Mouse (Mus musculus) liver (tissue): ENCODE measurements around the gene Gemin5.

Experiments used
- DNase-seq: peaks from one replicate; pipeline ENCODE4 v3.0.0-alpha.2; 2020; ENCODE audit warnings: mixed read lengths

The Gemin5 gene

DNA sequence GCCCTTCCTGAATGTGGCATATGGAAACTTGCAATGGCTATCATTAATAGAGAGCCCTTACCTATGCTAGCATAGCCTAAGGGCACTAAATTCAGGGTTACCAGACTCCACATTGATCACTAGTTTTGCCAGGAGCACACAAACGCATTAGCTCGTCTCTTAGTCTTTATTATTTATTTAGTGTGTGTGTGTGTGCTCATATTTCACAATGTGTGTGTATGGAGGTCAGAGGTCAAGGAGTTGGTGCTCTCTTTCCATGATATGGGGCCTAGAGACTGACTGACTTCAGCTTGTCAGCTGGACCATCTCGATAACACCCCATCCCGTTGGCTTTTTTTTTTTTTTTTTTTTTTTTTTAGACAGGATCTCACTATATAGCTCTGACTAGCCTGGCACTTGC, 1.3 kb upstream of the Gemin5 start:
- DNase-seq, result no peak

DNA sequence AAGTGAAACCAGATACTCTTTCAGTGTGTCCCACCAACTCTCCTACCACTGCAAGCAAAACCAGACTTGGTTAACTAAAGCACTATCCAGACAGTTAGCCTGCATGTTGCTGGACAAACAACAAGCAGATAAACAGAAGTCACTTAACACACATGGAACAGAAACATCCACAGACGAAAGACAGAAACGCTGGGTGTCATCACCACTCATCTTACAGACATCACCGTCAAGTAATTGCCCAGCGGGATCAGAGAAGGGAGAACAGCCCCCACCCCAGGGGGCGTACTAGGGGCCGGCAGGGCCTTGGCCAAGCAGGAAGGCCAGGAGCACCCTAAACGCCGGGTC, 545 bp downstream of the Gemin5 start:
- no peak for DNase-seq

DNA sequence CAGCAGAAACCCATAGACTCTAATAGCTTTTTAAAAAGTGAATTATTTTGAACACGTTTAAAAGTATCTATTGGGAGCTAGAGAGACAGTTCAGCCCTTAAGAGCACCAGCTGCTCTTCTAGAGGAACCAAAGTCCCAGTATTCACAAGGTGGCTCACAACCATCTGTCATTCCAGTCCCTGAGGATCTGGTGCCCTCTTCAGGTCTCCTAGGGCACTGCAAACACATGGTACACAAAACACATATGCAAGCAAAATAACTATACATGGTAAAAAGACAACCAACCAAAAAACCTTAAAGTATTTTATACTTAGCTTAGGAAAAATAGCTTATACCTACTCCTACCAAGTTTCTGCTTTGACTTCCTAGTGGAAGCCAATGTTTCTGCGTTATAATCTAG, 3.3 kb downstream of the Gemin5 start:
- peak; percentile 13 for DNase-seq

DNA sequence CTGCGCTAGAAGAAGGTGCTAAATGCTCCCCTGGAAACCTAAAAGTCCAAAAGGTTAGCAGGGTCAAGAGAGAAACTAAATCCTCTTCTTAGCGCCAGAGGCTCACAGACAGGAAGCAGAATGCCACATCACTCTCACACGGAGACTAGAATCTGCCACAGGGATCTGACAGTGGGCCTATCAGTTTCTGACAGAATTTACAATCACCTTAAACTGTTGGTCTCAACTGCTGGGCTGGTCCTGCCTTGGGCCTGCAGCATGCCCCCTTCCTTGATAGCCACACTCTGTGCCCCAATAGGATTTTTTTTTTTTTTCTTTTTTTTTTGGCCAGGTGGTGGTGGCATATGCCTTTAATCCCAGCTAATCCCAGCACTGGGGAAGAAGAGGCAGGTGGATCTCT, 11.5 kb downstream of the Gemin5 start:
- DNase-seq, result no peak

DNA sequence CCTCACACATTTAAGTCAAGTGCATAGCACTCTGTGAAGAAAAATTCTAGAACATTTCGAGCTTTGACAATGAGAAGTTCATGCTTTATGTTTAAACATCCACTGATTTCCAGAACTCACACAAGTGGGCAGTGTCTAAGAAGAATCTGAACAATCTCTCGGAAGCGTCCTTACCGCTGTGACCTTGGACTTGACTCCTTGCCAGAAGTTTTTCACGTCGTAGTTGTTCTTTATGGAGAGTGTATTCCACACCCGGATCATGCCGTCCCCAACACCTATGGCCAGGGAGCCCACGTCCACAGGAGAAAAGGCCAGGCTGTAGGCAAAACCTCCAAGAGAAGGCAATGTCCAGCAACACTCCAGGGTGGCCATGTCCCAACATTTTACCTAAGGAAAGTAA, 12.9 kb downstream of the Gemin5 start:
- DNase-seq, result no peak

DNA sequence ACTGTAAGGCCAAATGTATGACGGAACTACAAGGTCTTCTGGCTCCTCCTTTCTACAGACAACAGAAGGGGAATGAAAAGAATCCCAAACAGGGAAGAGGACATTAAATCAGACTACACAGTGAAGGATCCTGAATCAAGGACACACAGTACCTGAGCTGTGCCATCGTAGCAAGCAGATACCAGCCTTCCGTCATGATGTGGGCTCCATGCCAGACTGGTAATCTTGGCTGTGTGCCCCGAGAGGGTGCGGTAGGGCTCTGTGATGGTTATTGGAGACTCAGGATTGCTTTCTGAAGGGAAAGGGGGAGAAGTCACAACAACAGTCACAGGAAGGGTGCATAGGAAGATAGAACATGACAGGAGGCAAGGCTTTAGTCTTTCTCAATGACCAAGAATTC, 22.1 kb downstream of the Gemin5 start:
- no peak for DNase-seq

- DNase-seq, result no peak
These were observed 24.5 kb downstream of the Gemin5 start for GRCm38 (mm10) chr11:58143704-58144426.

- no peak for DNase-seq
These were observed 28.9 kb downstream of the Gemin5 start for GRCm38 (mm10) chr11:58139466-58139865.

DNA sequence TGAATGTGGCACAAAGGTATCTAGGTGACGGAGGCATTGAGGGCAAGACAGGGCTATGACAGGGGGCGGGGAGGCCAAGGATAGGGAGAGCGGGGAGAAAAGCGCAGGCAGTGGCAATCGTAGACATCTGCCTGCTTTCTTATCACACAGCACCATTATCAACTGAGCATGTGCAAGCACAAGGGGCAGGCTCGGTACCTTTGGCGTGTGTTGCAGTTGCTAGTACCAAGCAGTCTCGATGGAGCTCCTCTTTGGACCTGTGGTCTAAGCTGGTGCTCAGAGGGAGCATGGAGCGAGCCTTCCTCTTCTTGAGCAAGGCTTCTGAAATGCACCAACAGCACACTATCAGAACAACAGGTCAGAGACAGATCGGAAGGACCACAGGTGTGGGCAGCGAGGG, 29.5 kb downstream of the Gemin5 start:
- no peak for DNase-seq

- DNase-seq, result no peak
These were observed 31.7 kb downstream of the Gemin5 start for GRCm38 (mm10) chr11:58136677-58137076.

GRCm38 (mm10) chr11:58135296-58135695, 33.0 kb downstream of the Gemin5 start:
- DNase-seq, result no peak

DNA sequence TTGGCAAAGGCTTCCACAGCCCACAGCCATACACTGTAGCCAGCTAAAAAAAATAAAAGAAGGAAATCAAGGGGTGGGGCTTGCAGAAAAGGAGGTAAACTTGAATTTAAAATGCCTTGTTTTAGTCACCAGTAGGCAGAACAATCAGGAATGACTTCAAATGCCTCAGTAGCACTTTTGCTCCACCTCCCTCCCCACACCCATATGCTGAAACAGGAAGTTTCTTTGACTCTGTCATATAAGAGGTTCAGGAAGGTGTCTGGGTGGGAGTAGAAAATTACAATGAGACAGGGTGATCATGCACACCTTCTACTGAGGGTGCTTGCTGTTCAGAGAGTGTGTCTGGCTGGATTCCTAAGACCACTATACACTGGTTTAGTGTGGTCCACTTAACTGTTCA, 33.5 kb downstream of the Gemin5 start:
- no peak for DNase-seq

DNA sequence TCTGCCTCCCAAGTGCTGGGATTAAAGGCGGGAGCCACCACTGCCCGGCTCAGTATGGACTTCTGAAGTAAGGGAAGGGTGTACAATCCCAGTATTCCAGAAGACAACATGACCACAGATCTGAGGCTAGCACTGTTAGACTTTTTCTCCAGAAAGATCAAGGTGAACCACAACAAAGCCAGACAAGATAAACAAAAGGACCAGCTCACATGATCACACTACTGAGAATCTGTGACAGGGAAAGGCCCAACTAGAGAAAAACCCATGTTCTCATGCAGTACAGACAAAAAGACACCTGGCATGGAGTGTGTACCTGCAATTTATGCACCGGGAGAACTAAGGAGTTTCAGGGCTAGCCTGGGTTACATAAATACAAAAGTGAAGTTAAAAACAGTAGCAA, 36.3 kb downstream of the Gemin5 start:
- no peak for DNase-seq

DNA sequence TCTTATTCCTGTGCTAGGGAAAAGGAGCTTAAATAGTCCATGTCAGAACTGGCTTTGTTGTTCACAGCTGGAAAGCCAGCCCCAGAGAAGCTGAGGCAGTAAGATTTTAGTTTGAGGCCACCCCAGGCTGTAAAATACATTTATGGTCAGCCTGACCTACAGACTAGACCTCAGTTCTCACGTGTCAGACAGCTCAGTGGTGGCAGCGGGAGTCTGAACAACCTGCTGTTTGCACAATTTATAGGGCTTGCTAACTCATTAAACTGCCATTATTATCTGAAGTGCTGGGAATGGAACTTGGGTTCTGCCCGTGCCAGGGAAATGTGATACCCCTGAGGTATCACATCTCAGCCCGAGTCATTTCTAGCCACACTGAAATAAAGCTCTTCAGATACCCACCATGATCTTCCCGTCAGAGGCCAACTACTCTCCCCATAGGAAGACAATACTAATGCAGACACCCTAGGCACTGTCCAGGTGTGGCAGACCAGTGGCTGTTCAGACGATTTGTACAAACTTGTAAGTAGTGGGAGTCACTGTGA, 39.0 kb downstream of the Gemin5 start:
- DNase-seq, result no peak

DNA sequence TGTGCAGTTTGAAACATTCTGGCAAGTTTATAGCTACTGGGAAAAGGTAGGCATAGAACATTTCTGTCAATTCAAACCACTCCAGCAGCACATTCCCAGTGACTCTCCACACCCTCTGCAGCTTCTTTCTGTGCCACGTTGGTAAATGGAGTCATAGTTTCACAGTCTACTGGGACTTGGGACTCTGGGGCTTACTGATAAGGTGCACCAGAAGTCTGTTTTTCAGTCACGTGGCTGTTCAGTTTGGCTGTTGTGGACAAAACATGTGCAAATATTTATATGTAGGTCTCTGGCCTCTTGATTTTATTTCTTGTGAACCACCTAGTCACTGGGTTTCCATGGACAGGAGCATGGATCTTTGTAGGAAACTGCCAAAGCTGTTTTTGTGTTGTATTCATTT, 40.8 kb downstream of the Gemin5 start:
- DNase-seq, result peak; percentile 51

GRCm38 (mm10) chr11:58126397-58127160, 41.8 kb downstream of the Gemin5 start:
- DNase-seq, result peak; percentile 12

DNA sequence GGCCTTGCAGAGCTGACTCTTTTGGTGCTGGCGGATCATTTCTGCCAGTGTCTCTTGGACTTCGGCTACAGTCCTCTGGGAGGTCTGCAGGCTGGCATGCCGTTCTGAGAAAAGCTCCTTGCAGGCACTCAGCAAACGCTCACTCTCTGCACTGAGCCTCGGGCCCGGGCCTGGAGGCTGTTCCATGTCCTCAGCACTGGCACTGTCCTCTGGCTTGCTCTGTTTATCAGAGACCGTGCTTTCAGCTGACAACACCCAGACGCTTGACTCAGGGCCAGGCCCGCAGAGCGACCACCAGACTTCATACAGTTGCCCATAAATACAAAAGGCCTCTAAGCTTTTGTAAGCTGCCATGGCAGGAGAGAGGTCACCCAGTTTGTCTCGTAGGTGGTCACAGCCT, 43.3 kb downstream of the Gemin5 start:
- no peak for DNase-seq

DNA sequence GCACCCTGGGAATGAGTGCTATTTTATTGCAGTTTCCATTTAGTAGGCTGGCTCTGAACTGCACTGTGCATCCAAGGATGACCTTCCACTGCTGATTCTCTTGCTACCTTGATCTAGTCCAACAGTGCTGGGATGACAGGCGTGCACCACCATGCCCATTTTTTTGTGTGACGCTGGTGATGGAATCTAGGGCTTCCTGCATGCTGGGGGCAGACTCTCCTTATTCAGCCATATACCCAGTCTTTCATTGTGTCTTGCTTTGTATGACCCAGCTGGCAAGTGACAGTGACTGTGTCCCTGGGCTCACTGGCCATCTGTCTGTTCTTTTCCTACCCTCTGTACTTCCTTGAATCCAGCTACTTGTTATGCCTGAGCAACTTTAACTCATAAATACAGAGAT, 44.6 kb downstream of the Gemin5 start:
- DNase-seq, result no peak

DNA sequence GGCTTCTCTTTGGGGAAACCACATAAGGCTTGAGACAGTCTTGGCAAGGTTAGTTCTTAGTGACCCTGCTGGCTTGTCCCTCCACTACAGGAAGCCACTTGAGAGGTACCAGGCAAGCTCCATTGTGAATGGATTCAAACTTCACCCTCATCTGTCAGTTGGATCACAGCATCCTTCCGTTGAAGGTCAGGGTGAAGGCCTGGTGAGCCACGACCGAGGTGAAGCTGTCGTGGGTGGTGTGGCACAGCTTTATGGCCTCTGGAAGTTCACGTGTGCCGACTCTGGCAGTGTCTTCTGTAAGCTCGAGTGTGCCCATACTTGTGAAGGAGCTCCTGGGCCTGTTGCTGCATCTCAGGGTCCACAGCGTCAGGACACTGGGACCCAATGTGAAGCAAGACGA, 47.0 kb downstream of the Gemin5 start:
- no peak for DNase-seq

DNA sequence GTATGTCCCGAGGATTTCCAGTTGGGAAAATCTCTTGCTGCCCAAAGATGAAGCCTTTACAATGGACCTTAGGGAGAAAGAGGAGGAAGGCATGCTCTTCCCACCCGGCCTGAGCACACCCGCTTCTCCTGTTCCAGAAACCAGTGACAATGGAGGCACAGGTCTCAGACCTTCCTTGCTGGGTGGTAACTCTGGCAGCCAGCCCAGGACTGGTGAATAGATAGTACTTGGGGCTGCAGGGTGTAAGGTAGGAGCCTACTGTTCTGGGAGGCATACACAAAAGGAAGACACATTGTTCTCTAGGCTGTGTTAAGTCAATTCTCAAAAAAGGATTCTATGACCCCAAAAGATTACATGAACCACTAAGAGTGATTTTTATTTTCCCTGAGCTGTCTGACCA, 47.7 kb downstream of the Gemin5 start:
- DNase-seq, result no peak

GRCm38 (mm10) chr11:58117044-58117652, 51.2 kb downstream of the Gemin5 start:
- no peak for DNase-seq

DNA sequence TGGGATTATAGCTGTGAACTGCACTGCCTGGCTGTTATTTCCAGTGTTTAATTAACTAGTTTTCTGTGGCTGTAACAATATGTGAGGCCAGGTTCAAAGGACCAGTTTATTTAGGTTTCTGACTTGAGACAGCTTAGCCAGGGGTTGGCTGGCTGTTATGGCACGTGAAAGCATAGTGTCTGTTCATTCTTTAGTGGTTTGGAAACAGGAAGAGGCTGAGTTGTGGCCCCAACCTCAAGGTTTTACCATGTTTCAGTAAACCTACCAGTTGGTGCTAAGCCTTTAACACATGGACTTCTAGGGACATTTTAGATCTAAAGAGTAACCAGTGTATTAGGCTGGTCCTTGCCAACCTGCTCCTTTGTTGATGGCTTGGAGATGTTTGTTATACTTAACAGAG, 51.8 kb downstream of the Gemin5 start:
- DNase-seq, result no peak

DNA sequence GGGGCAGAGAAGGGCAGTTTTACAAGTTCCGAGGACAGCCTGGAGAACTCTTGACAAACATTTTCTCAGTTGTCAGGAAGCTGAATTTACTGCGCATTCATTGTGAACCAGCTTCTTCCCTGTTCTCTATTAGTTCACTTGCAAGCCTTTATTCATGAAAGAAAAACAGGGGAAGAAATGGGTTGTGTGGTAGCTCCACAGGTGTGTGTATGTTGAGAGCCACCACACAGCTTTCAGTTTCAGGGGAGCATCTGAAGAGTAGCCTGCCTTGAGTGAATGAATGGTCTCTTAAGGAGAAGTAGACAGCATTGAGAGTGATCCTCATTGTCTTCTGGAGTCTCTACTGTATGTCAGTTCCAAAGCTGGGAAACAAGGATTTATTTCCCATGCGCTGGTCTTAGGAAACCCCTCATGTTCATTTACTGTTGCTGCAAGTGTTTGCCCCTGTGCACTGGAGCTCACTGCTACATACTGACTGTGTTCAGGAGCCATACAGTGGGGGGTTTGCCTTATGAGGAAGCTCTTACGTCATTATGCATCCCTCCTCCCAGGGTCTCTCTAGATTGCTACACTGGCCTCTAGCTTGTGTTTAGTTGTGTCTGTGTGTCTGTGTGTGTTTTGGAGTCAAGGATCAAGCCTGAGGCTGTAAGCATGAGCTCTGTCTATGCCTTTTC, 60.5 kb downstream of the Gemin5 start:
- DNase-seq, result no peak
